Mouse (Mus musculus) midbrain, embryonic 11.5 days (tissue): Measurements from ENCODE around the gene Zbtb21. TPM values are rescaled to one million over a fixed set of nuclear protein-coding genes. Genes with fewer than 3 reads are reported as not detected.

Source experiments
- ATAC-seq: fragments of 200-750 bp; cut with Nextera tagmentation; 2 replicates; pipeline ENCODE4 v1.8.0; 2017; ENCODE audit warnings: moderate TSS enrichment, moderate library complexity; ENCODE audit not compliant: low FRiP score
- DNase-seq: peaks from one replicate; pipeline ENCODE4 v3.0.0; 2015; ENCODE audit warnings: low spot score; ENCODE audit errors: missing footprints
- H3K27ac ChIP-seq: fragments of 300-500 bp; sonication (generic); 2 replicates; pipeline ENCODE4 v1.5.1; 2014; ENCODE audit warnings: low read depth, low read length
- H3K27me3 ChIP-seq: fragments of 300-500 bp; sonication (generic); 2 replicates; pipeline ENCODE4 v1.6.1; 2014; ENCODE audit warnings: mild to moderate bottlenecking, low read length, moderate library complexity, mixed read lengths; ENCODE audit not compliant: control insufficient read depth, insufficient read depth
- H3K36me3 ChIP-seq: fragments of 300-500 bp; sonication (generic); 2 replicates; pipeline ENCODE4 v1.6.1; 2014; ENCODE audit warnings: mild to moderate bottlenecking, low read length, moderate library complexity, mixed read lengths; ENCODE audit not compliant: control insufficient read depth, insufficient read depth
- H3K4me1 ChIP-seq: fragments of 300-500 bp; sonication (generic); 2 replicates; pipeline ENCODE4 v1.6.1; 2014; ENCODE audit warnings: low read length; ENCODE audit not compliant: control insufficient read depth, insufficient read depth
- H3K4me2 ChIP-seq: fragments of 300-500 bp; sonication (generic); 2 replicates; pipeline ENCODE4 v1.6.1; 2014; ENCODE audit warnings: mild to moderate bottlenecking, moderate library complexity
- H3K4me3 ChIP-seq: fragments of 300-500 bp; sonication (generic); 2 replicates; pipeline ENCODE4 v1.5.1; 2014; ENCODE audit warnings: low read depth, low read length
- H3K9ac ChIP-seq: fragments of 300-500 bp; sonication (generic); 2 replicates; pipeline ENCODE4 v1.6.1; 2014; ENCODE audit warnings: low read length
- H3K9me3 ChIP-seq: fragments of 300-500 bp; sonication (generic); 2 replicates; pipeline ENCODE4 v1.6.1; 2016; ENCODE audit warnings: low read length; ENCODE audit not compliant: control insufficient read depth
- WGBS: fragments of 180-500 bp; shearing (Covaris S2); extraction: QIAGEN DNeasy Blood & Tissue Kit; methylation state at CpG from one replicate; pipeline ENCODE4 v1.1.7; 2014; 5-methylcytosine and 5-hydroxymethylcytosine counted together
- polyA plus RNA-seq: library from polyadenylated mRNA; unstranded; fragments of >200 nt; fragmentation: Nextera tagmentation; extraction: Ambion mirVana; gene quantifications from 2 replicates; pipeline ENCODE4 v1.2.1, GENCODE M21; 2014

Gene Zbtb21
- polyA plus RNA-seq, 1 experiment from 2014 or later, result 13.2 TPM

DNA sequence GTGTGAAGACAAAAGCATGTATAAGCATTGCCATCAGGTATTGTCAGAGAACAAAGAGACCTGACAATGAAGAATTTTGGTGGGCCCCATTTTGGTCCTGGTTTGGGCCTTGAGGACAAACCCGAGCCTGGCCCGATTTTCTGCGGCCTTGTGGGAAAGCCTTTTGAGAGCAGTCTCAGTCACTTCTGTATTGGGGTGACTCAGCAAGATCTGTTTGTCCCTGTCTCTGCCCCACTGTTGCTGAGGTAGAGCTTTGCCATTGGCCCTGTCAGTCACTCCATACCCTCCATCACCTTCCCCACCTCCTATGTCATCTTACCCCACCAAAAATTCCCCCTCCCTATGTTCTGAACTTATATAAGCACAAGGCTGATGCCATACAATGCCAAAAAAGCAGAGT, 15.3 kb upstream of the Zbtb21 start:
- WGBS, result 86% methylated on average over 3 of the region's 3 CpGs
- no peak for DNase-seq
- no peak overlapping the region for H3K4me2 ChIP-seq
- H3K27ac ChIP-seq, result no peak overlapping the region
- H3K9ac ChIP-seq, result no peak overlapping the region
- no peak for ATAC-seq
- H3K4me1 ChIP-seq, result no peaks in the 10 kb centered on the region
- H3K9me3 ChIP-seq, result no peaks in the 10 kb centered on the region
- H3K36me3 ChIP-seq, result no peaks in the 10 kb centered on the region
- H3K4me3 ChIP-seq, result no peak overlapping the region
- H3K27me3 ChIP-seq, result no peaks in the 10 kb centered on the region

DNA sequence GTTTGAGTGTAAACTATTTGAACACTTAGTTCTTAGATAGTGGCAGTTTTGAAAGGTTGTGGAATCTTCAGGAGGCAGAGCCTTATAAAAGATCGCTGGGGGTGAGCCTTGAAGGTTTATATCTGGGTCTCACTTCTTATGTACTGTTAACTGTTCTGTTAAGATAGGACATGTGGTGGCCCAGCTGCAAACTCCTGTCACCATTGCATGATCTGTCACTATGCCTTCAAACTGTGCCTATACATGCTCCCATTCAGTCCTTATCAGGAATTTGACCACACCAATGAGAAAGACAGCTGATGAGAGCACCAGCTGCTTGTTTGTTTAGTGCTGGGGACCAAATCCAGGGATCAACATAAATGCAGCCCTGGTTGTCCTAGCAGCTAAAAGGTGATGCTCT, 14.9 kb upstream of the Zbtb21 start:
- Histone ChIP-seq H3K9me3 (no peaks in the 10 kb centered on the region), H3K4me1 (no peaks in the 10 kb centered on the region), H3K27me3 (no peaks in the 10 kb centered on the region), H3K27ac (no peak overlapping the region), H3K4me3 (no peak overlapping the region), H3K4me2 (no peak overlapping the region), H3K9ac (no peak overlapping the region), H3K36me3 (no peaks in the 10 kb centered on the region)
- 81% methylated on average over 1 of the region's 1 CpGs for WGBS
- ATAC-seq (no peak), DNase-seq (no peak)

DNA sequence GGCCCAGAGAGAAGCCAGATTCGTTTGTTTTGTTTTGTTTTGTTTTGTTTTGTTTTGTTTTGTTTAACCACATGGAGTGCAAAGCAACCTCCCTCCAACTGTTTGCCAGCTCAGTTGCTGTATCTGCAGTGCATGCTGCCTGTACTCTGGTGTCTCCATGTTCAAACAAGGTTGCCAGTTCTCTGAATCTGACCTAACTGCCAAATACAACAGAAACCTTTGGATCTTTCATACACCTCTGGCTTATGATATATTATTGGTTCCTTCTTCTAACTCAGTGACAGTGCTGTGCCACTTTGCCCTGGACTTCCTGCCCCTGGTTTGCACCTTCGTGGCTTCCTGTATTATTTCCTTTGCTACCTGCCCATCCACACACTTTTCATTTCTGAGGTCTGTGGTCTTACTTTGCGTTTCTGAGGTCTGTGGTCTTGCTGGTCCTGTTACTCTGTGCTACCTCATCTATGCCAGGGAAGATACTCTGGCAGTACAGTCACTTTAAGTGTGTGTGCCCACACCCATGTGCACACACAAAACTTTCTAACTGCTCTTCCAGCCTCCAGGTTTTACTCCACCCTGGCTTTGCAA, 1.6 kb upstream of the Zbtb21 start:
- no peak overlapping the region for H3K4me3 ChIP-seq
- H3K27me3 ChIP-seq, result no peaks in the 10 kb centered on the region
- H3K27ac ChIP-seq, result no peak overlapping the region
- H3K4me1 ChIP-seq, result no peaks in the 10 kb centered on the region
- DNase-seq, result no peak
- H3K9ac ChIP-seq, result no peak overlapping the region
- ATAC-seq, result no peak
- no peaks in the 10 kb centered on the region for H3K36me3 ChIP-seq
- WGBS, result 81% methylated on average over 3 of the region's 3 CpGs
- no peak overlapping the region for H3K4me2 ChIP-seq
- no peaks in the 10 kb centered on the region for H3K9me3 ChIP-seq

DNA sequence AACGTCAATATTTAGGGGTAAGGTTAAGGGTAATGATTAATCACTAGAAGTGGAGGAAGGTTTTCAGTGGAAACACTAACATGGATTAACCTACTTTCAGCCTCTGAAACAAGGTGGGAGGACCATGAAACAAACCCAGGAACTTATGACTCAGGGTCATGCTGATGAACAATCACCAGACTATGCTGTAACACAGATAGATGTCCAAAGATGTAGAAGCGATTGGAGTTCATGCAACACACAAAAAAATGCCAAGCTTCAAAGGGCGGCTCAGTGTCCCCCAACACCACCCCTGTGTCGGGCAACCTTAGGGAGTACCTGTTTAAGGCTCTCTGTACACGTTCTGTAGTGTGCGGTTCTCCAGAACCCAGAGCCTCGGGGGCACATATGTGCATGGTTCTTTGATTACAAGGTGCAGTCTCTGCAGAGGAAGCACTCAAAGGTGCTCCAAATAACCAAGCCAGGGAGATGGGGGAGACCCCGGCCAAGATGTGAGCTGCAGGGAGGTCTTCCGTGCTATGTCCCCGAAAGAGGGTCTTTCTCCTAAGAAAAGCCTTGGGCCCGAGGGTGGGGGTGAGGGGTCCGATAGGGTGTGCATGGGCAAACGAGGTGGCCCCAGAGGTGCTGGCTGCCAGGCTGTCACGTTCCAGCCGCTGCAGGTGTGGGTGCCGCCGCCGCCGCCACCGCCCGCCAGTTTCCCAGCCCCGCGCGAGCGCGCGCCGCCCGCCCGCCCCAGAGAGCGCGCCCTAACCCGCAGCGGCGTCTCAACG, 856 bp downstream of the Zbtb21 start:
- H3K27me3 ChIP-seq, result no peaks in the 10 kb centered on the region
- peak overlapping the region; percentile 83 for H3K9ac ChIP-seq
- H3K4me3 ChIP-seq, result peak overlapping the region; percentile 78
- no peak for DNase-seq
- no peaks in the 10 kb centered on the region for H3K36me3 ChIP-seq
- no peaks in the 10 kb centered on the region for H3K9me3 ChIP-seq
- peak; percentile 45; the same call in 1 of the 2 replicates for ATAC-seq
- no peaks in the 10 kb centered on the region for H3K4me1 ChIP-seq
- WGBS, result 11% methylated on average over 30 of the region's 36 CpGs
- H3K4me2 ChIP-seq, result peak overlapping the region; percentile 88
- H3K27ac ChIP-seq, result peak overlapping the region; percentile 79

DNA sequence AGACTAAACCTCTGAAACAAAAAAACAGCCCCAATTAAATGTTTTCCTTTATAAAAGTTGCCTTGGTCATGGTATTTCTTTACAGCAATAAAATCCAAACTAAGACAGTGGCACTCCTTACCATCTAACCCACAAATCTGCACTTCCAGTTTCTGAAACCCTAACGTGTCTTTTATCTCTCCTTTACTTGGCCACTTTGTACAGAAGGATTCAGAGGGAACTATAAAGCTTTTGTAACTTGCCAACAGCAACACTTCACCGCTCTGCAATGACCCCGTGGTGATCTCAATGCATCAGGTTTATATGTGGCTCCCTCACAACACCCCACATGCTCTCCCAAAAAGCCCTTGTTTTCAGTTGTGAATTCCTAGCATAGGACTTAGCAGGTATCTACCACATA, 2.1 kb downstream of the Zbtb21 start:
- WGBS, result 95% methylated on average over 3 of the region's 3 CpGs
- Histone ChIP-seq H3K4me2 (no peak overlapping the region), H3K4me3 (no peak overlapping the region), H3K27ac (no peak overlapping the region), H3K36me3 (no peaks in the 10 kb centered on the region), H3K4me1 (no peaks in the 10 kb centered on the region), H3K9me3 (no peaks in the 10 kb centered on the region), H3K9ac (no peak overlapping the region), H3K27me3 (no peaks in the 10 kb centered on the region)
- ATAC-seq, result no peak
- DNase-seq, result no peak

DNA sequence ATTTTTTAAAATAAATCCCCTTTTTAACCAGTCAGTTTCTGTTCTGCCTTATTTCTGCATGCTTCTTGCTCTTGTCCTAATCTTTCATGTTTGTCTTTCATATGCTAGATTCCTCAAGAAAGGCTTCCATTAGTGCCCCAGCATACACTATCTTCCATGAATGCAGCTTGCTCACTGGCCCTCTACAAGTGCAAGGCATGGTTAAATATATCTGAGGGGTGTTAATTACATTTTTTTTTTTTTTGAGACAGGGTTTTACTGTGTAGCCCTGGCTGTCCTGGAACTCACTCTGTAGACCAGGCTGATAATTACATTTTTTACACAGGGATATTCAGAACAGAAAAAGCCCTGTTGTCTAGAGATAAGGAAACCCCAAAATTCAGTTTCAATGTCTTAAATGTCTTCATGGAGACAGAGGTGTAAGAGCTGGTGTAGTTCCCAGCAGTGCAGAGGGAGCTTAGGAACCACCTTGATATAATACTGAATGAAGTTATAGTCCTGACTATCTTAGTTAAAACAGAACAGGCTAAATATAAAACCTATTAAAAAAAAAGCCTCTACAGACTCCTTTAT, 3.9 kb downstream of the Zbtb21 start:
- Histone ChIP-seq H3K4me1 (no peaks in the 10 kb centered on the region), H3K27me3 (no peaks in the 10 kb centered on the region), H3K9ac (no peak overlapping the region), H3K4me3 (no peak overlapping the region), H3K27ac (no peak overlapping the region), H3K36me3 (no peaks in the 10 kb centered on the region), H3K9me3 (no peaks in the 10 kb centered on the region), H3K4me2 (no peak overlapping the region)
- DNase-seq (no peak), ATAC-seq (no peak)

DNA sequence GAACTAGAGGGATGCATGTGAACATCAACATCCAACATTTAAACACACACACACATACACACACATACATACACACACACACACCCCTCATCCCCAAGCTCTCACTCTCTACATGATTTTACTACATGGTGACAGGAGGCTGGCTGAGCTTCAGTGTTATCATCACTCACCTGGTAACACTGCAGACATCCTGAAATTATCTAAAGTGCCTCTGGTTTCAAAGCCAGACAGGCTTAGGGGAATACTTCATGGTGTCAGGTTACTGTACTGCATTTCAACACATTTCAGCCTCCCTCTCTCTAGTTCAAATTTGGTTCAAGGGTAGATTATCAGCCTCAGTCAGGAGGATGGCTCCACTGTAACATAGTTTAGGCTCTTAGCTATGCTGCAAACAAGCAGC, 4.8 kb downstream of the Zbtb21 start:
- peaks cover under 1% of the 10 kb centered on the region; the same call in 1 of the 2 replicates for H3K36me3 ChIP-seq
- H3K9ac ChIP-seq, result no peak overlapping the region
- no peaks in the 10 kb centered on the region for H3K9me3 ChIP-seq
- no peak overlapping the region for H3K4me2 ChIP-seq
- DNase-seq (no peak), ATAC-seq (no peak)
- H3K4me3 ChIP-seq, result no peak overlapping the region
- H3K4me1 ChIP-seq, result no peaks in the 10 kb centered on the region
- no peaks in the 10 kb centered on the region for H3K27me3 ChIP-seq
- no peak overlapping the region for H3K27ac ChIP-seq

DNA sequence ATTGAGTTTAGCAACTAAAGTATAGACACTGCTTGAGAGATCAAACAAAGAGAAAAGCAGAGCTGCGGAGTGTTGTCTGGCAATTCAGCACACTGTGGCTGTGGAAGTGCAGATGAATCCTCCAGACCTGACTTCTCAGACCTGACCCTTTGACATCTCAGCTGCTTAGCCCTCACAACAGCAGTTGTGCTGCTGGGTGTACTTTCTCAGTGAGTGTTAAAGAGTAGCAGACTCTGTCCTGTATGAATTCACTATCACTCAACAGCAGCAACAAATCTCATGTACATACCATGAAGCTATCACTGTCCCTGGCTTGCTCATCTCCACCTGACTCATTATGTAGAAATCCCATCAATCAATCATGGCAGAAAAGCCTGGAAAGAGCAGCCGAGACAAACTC, 6.4 kb downstream of the Zbtb21 start:
- DNase-seq (no peak), ATAC-seq (no peak)
- H3K4me2 ChIP-seq, result no peak overlapping the region
- H3K4me1 ChIP-seq, result no peaks in the 10 kb centered on the region
- peaks cover 9% of the 10 kb centered on the region for H3K36me3 ChIP-seq
- H3K9ac ChIP-seq, result no peak overlapping the region
- no peaks in the 10 kb centered on the region for H3K27me3 ChIP-seq
- no peak overlapping the region for H3K27ac ChIP-seq
- WGBS, result 95% methylated on average over 2 of the region's 2 CpGs
- no peaks in the 10 kb centered on the region for H3K9me3 ChIP-seq
- H3K4me3 ChIP-seq, result no peak overlapping the region

DNA sequence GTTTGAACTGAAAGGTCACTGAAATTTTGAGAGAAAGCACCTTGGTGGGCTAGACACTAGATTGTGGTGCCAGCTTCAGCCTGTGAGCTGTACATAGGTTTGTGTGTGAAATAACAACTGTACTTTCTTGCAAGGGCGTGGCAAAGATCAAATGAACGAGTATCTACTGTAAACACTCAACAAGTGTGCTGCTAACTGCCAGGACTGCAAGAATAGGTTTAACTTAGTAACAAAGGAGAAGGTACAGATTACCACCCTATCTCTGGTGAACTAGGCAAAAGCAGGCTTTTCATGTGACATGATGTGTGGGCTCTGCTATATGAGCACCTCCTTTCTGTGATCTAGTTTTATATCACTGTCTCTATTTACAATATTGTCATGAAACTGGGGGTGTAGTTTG, 9.1 kb downstream of the Zbtb21 start:
- Histone ChIP-seq H3K4me1 (no peaks in the 10 kb centered on the region), H3K36me3 (peaks cover 12% of the 10 kb centered on the region), H3K27ac (no peak overlapping the region), H3K27me3 (no peaks in the 10 kb centered on the region), H3K9me3 (no peaks in the 10 kb centered on the region), H3K4me2 (no peak overlapping the region), H3K4me3 (no peak overlapping the region), H3K9ac (no peak overlapping the region)
- DNase-seq (no peak), ATAC-seq (no peak)
- 88% methylated on average over 2 of the region's 2 CpGs for WGBS
